Comparison of ENCODE assay signal across 24 mouse cellular contexts in genomic region chr8:26855256-26855655, GRCm38 (mm10).
DNase-seq lines count a peak whose midpoint lies in the region; ATAC-seq and TF ChIP-seq lines count a peak whose summit lies in the region.
"Had no signal": no experiment of that assay in that cellular context is flagged by ENCODE, and none has a peak within 500 bp of the region (broad histone marks: within the 10 kb centered on the region; RNA-seq: fewer than 3 reads in every experiment).

No protein-coding gene starts in this region.

- no peaks in the 10 kb centered on the region for H3K9me3 ChIP-seq in embryonic facial prominence, embryonic 14.5 days (ENCODE audit: control insufficient read depth, low read length)
- no peaks in the 10 kb centered on the region for H3K9me3 ChIP-seq in embryonic facial prominence, embryonic 10.5 days
- H3K9me3 ChIP-seq in stomach, embryonic 16.5 days (replicated peaks; ENCODE audit: control insufficient read depth, low read length) = no peaks in the 10 kb centered on the region
- H3K9me3 ChIP-seq in stomach, postnatal 0 days (ENCODE audit: control insufficient read depth, low read length) = no peaks in the 10 kb centered on the region
- H3K9me3 ChIP-seq in lung, postnatal 0 days (ENCODE audit: low read length) = no peaks in the 10 kb centered on the region
- H3K9me3 ChIP-seq: embryonic facial prominence, embryonic 15.5 days; G1E; heart, embryonic 13.5 days; hindbrain, embryonic 10.5 days; hindbrain, embryonic 13.5 days had no signal

- no peak for TF ChIP-seq POLR2A in small intestine, adult 2 months (IDR thresholded peaks at IDR 0.05; ENCODE audit: low read depth, low read length)

- peaks cover 21% of the 10 kb centered on the region for H3K4me1 ChIP-seq in embryonic facial prominence, embryonic 14.5 days (ENCODE audit: control insufficient read depth, insufficient read depth, low read length)
- H3K4me1 ChIP-seq in embryonic facial prominence, embryonic 10.5 days = peaks cover 41% of the 10 kb centered on the region
- H3K4me1 ChIP-seq in stomach, embryonic 16.5 days (ENCODE audit: control insufficient read depth, insufficient read depth, low read length) = peaks cover 17% of the 10 kb centered on the region
- no peaks in the 10 kb centered on the region; the same call in none of the 2 replicates for H3K4me1 ChIP-seq in stomach, postnatal 0 days (replicated peaks; ENCODE audit: control insufficient read depth, insufficient read depth)
- H3K4me1 ChIP-seq in small intestine, adult 2 months (ENCODE audit: control insufficient read depth, insufficient read depth, insufficient read length, low read length) = peaks cover 14% of the 10 kb centered on the region
- H3K4me1 ChIP-seq in lung, postnatal 0 days (ENCODE audit: insufficient read depth, low read depth, low read length) = no peaks in the 10 kb centered on the region

- peak; percentile 13; the same call in 1 of the 2 replicates for ATAC-seq in embryonic facial prominence, embryonic 14.5 days (ENCODE audit: low read depth)
- no peak; the same call in 1 of the 2 replicates for ATAC-seq in stomach, embryonic 16.5 days (ENCODE audit: insufficient read depth, low FRiP score)
- no peak for ATAC-seq in stomach, postnatal 0 days (ENCODE audit: low FRiP score, low TSS enrichment)
- no peak for ATAC-seq in lung, postnatal 0 days
- ATAC-seq: forebrain, embryonic 14.5 days; hindbrain, embryonic 16.5 days; Patski had no signal

- H3K27ac ChIP-seq in embryonic facial prominence, embryonic 14.5 days (replicated peaks; ENCODE audit: low read depth, low read length) = no peak overlapping the region; the same call in 1 of the 2 replicates
- no peak overlapping the region for H3K27ac ChIP-seq in embryonic facial prominence, embryonic 10.5 days (replicated peaks)
- peak overlapping the region; percentile 31; the same call in 1 of the 2 replicates for H3K27ac ChIP-seq in stomach, embryonic 16.5 days (ENCODE audit: low read length)
- no peak overlapping the region for H3K27ac ChIP-seq in stomach, postnatal 0 days (replicated peaks)
- peak overlapping the region; percentile 49 for H3K27ac ChIP-seq in small intestine, adult 2 months (ENCODE audit: insufficient read depth, low read depth, low read length)
- H3K27ac ChIP-seq in lung, postnatal 0 days (ENCODE audit: low read length) = no peak overlapping the region
- H3K27ac ChIP-seq: embryonic facial prominence, embryonic 15.5 days; heart, embryonic 13.5 days; hindbrain, embryonic 10.5 days; hindbrain, embryonic 13.5 days had no signal

- DNase-seq in embryonic facial prominence, embryonic 14.5 days (ENCODE audit: low spot score) = no peak
- DNase-seq in embryonic facial prominence, embryonic 10.5 days (ENCODE audit: low spot score) = no peak
- DNase-seq in stomach, postnatal 0 days (ENCODE audit: low spot score) = no peak
- DNase-seq in lung, postnatal 0 days (ENCODE audit: low spot score) = no peak
- DNase-seq: adrenal gland, postnatal 10 days; adrenal gland, postnatal 36 days; cerebellum, adult 2 months; cerebellum, adult 9-11 months; cerebellum, postnatal 25 days; embryo, embryonic 11 days; gastrocnemius, postnatal 25 days; heart, adult 18-20 months; heart, postnatal 14 days had no signal

- H3K4me3 ChIP-seq in embryonic facial prominence, embryonic 14.5 days (ENCODE audit: low read depth, low read length) = no peak overlapping the region
- no peak overlapping the region for H3K4me3 ChIP-seq in embryonic facial prominence, embryonic 10.5 days
- H3K4me3 ChIP-seq in stomach, embryonic 16.5 days (replicated peaks; ENCODE audit: low read length) = no peak overlapping the region
- H3K4me3 ChIP-seq in stomach, postnatal 0 days (ENCODE audit: low read depth, low read length) = no peak overlapping the region
- H3K4me3 ChIP-seq in small intestine, adult 2 months (ENCODE audit: low read depth, low read length) = no peak overlapping the region
- no peak overlapping the region for H3K4me3 ChIP-seq in lung, postnatal 0 days (ENCODE audit: low read depth, low read length)
- H3K4me3 ChIP-seq: embryonic facial prominence, embryonic 15.5 days; heart, embryonic 13.5 days; hindbrain, embryonic 10.5 days; hindbrain, embryonic 13.5 days had no signal

- TF ChIP-seq CTCF in stomach, postnatal 0 days (IDR thresholded peaks at IDR 0.05; ENCODE audit: low read depth) = no peak
- TF ChIP-seq CTCF in small intestine, adult 2 months (IDR thresholded peaks at IDR 0.05; ENCODE audit: extremely low read depth, insufficient read length, insufficient replicate concordance, low read depth, low read length) = no peak
- TF ChIP-seq CTCF in lung, postnatal 0 days (IDR thresholded peaks at IDR 0.05) = no peak

- no peak overlapping the region for H3K4me2 ChIP-seq in embryonic facial prominence, embryonic 14.5 days (ENCODE audit: low read depth, low read length)
- H3K4me2 ChIP-seq in stomach, embryonic 16.5 days (ENCODE audit: low read depth, low read length) = no peak overlapping the region
- no peak overlapping the region for H3K4me2 ChIP-seq in stomach, postnatal 0 days (replicated peaks; ENCODE audit: low read depth)
- no peak overlapping the region for H3K4me2 ChIP-seq in lung, postnatal 0 days (replicated peaks; ENCODE audit: low read depth, low read length)
- H3K4me2 ChIP-seq: embryonic facial prominence, embryonic 15.5 days; heart, embryonic 13.5 days; hindbrain, embryonic 13.5 days had no signal

- no peaks in the 10 kb centered on the region for H3K36me3 ChIP-seq in embryonic facial prominence, embryonic 14.5 days (ENCODE audit: control insufficient read depth, insufficient read depth, low read length)
- no peaks in the 10 kb centered on the region for H3K36me3 ChIP-seq in embryonic facial prominence, embryonic 10.5 days (replicated peaks)
- no peaks in the 10 kb centered on the region for H3K36me3 ChIP-seq in stomach, embryonic 16.5 days (ENCODE audit: control insufficient read depth, insufficient read depth, low read length)
- no peaks in the 10 kb centered on the region for H3K36me3 ChIP-seq in stomach, postnatal 0 days (ENCODE audit: control insufficient read depth, insufficient read depth, low read length)
- H3K36me3 ChIP-seq in small intestine, adult 2 months (ENCODE audit: control insufficient read depth, insufficient read depth, low read length) = no peaks in the 10 kb centered on the region
- H3K36me3 ChIP-seq in lung, postnatal 0 days (ENCODE audit: insufficient read depth, low read length) = no peaks in the 10 kb centered on the region
- H3K36me3 ChIP-seq: embryonic facial prominence, embryonic 15.5 days; G1E; heart, embryonic 13.5 days; hindbrain, embryonic 10.5 days; hindbrain, embryonic 13.5 days had no signal

- H3K27me3 ChIP-seq in embryonic facial prominence, embryonic 14.5 days (replicated peaks; ENCODE audit: control insufficient read depth, insufficient read depth, low read length) = no peaks in the 10 kb centered on the region
- no peaks in the 10 kb centered on the region for H3K27me3 ChIP-seq in embryonic facial prominence, embryonic 10.5 days (replicated peaks; ENCODE audit: low read depth, poor library complexity, severe bottlenecking)
- H3K27me3 ChIP-seq in stomach, embryonic 16.5 days (ENCODE audit: control insufficient read depth, insufficient read depth, low read length) = no peaks in the 10 kb centered on the region
- no peaks in the 10 kb centered on the region for H3K27me3 ChIP-seq in stomach, postnatal 0 days (ENCODE audit: control insufficient read depth, insufficient read depth, low read length)
- no peaks in the 10 kb centered on the region; the same call in 1 of the 2 replicates for H3K27me3 ChIP-seq in small intestine, adult 2 months (ENCODE audit: control insufficient read depth, insufficient read depth, low read length)
- H3K27me3 ChIP-seq in lung, postnatal 0 days (replicated peaks; ENCODE audit: insufficient read depth, low read length) = no peaks in the 10 kb centered on the region
- H3K27me3 ChIP-seq: CH12.LX; embryonic facial prominence, embryonic 15.5 days had no signal

- H3K9ac ChIP-seq in embryonic facial prominence, embryonic 14.5 days (ENCODE audit: low read depth, low read length) = no peak overlapping the region
- H3K9ac ChIP-seq in stomach, embryonic 16.5 days (ENCODE audit: low read length) = no peak overlapping the region
- H3K9ac ChIP-seq in stomach, postnatal 0 days (ENCODE audit: low read length) = no peak overlapping the region
- no peak overlapping the region for H3K9ac ChIP-seq in lung, postnatal 0 days (replicated peaks; ENCODE audit: low read depth)
- H3K9ac ChIP-seq: embryonic facial prominence, embryonic 15.5 days; heart, embryonic 13.5 days; hindbrain, embryonic 13.5 days had no signal

- 66% methylated on average over 6 of the region's 6 CpGs for WGBS in embryonic facial prominence, embryonic 14.5 days
- WGBS in embryonic facial prominence, embryonic 10.5 days = 87% methylated on average over 6 of the region's 6 CpGs
- WGBS in stomach, embryonic 16.5 days = 64% methylated on average over 6 of the region's 6 CpGs
- WGBS in stomach, postnatal 0 days = 46% methylated on average over 6 of the region's 6 CpGs
- 27% methylated on average over 6 of the region's 6 CpGs for WGBS in small intestine, adult 2 months
- WGBS in lung, postnatal 0 days = 70% methylated on average over 6 of the region's 6 CpGs

- TF ChIP-seq EP300 in stomach, postnatal 0 days (optimal IDR thresholded peaks at IDR 0.05) = no peak
- no peak for TF ChIP-seq EP300 in lung, postnatal 0 days (IDR thresholded peaks at IDR 0.05)

Comparison
In these comparisons a context has a peak if more than half of its experiments do, and no peak if none do; other contexts are left out.
1. H3K27ac ChIP-seq: peak in stomach, embryonic 16.5 days (single experiment) and small intestine, adult 2 months (single experiment); none in embryonic facial prominence, embryonic 14.5 days (single experiment), embryonic facial prominence, embryonic 10.5 days (single experiment), stomach, postnatal 0 days (single experiment) and lung, postnatal 0 days (single experiment).